Mouse (Mus musculus): ENCODE data around the gene Slc17a4. TPM values are rescaled to one million over a fixed set of nuclear protein-coding genes. Genes with fewer than 3 reads are reported as not detected.

Slc17a4 gene
- total RNA-seq, 2 experiments from 2014 or later, result 0.53 TPM; not detected in 1

- no peak for DNase-seq (ENCODE audit: low spot score in 2 of 2)
Measured at GRCm38 (mm10) chr13:23893269-23893593, 21.6 kb downstream of the Slc17a4 start.

GRCm38 (mm10) chr13:23892592-23893268, 22.1 kb downstream of the Slc17a4 start:
- DNase-seq (ENCODE audit: low spot score in 2 of 2), result no peak

GRCm38 (mm10) chr13:23889011-23889605, 25.7 kb downstream of the Slc17a4 start:
- DNase-seq (ENCODE audit: low spot score in 2 of 2), result no peak

GRCm38 (mm10) chr13:23887026-23887725, 27.6 kb downstream of the Slc17a4 start:
- DNase-seq (ENCODE audit: low spot score in 2 of 2), result no peak

GRCm38 (mm10) chr13:23885540-23885939, 29.3 kb downstream of the Slc17a4 start:
- DNase-seq (ENCODE audit: low spot score in 2 of 2), result no peak

- no peak for DNase-seq (ENCODE audit: low spot score in 2 of 2)
Measured at GRCm38 (mm10) chr13:23879636-23880035, 35.2 kb downstream of the Slc17a4 start.

- no peak for DNase-seq (ENCODE audit: low spot score in 2 of 2)
Measured at GRCm38 (mm10) chr13:23879106-23879505, 35.7 kb downstream of the Slc17a4 start.

- no peak for DNase-seq (ENCODE audit: low spot score in 2 of 2)
Measured at GRCm38 (mm10) chr13:23873141-23873540, 41.7 kb downstream of the Slc17a4 start.

- no peak for DNase-seq (ENCODE audit: low spot score in 2 of 2)
Measured at GRCm38 (mm10) chr13:23869996-23870395, 44.8 kb downstream of the Slc17a4 start.

- DNase-seq (ENCODE audit: low spot score in 2 of 2), result no peak
Measured at GRCm38 (mm10) chr13:23868790-23869533, 45.8 kb downstream of the Slc17a4 start.

GRCm38 (mm10) chr13:23867405-23867804, 47.4 kb downstream of the Slc17a4 start, which contains the start of gene Slc17a1:
TSS of gene Slc17a1 (plus strand) at chr13:23867750.
- DNase-seq (ENCODE audit: low spot score in 2 of 2), result no peak

GRCm38 (mm10) chr13:23867000-23867399, 47.8 kb downstream of the Slc17a4 start:
- no peak for DNase-seq (ENCODE audit: low spot score in 2 of 2)

- no peak for DNase-seq (ENCODE audit: low spot score in 2 of 2)
Measured at GRCm38 (mm10) chr13:23866086-23866710, 48.6 kb downstream of the Slc17a4 start.

- DNase-seq (ENCODE audit: low spot score in 2 of 2), result no peak
Measured at GRCm38 (mm10) chr13:23864711-23865110, 50.1 kb downstream of the Slc17a4 start.

- DNase-seq (ENCODE audit: low spot score in 2 of 2), result no peak
Measured at GRCm38 (mm10) chr13:23861815-23862214, 53.0 kb downstream of the Slc17a4 start.

- no peak for DNase-seq (ENCODE audit: low spot score in 2 of 2)
Measured at GRCm38 (mm10) chr13:23856401-23856800, 58.4 kb downstream of the Slc17a4 start.

- no peak for DNase-seq (ENCODE audit: low spot score in 2 of 2)
Measured at GRCm38 (mm10) chr13:23849299-23849698, 65.5 kb downstream of the Slc17a4 start.
